Mouse (Mus musculus) c-Kit-positive CD71-positive TER-119-negative erythroid progenitor cells, embryonic 14.5 days (primary cell): ENCODE results near the gene Nmnat2.

Source experiments
- DNase-seq: peaks from one replicate; pipeline ENCODE4 v3.0.0-alpha.2; 2013; ENCODE audit warnings: low read depth

Gene Nmnat2

GRCm38 (mm10) chr1:153125287-153126275, 170.8 kb downstream of the Nmnat2 start:
- DNase-seq = no peak

GRCm38 (mm10) chr1:153126491-153127381, 171.9 kb downstream of the Nmnat2 start:
- DNase-seq = no peak

- no peak for DNase-seq
Measured at GRCm38 (mm10) chr1:153127622-153128021, 172.8 kb downstream of the Nmnat2 start.

GRCm38 (mm10) chr1:153128780-153129179, 174.0 kb downstream of the Nmnat2 start:
- DNase-seq = no peak

- DNase-seq = no peak
Measured at GRCm38 (mm10) chr1:153129992-153130713, 175.4 kb downstream of the Nmnat2 start.

- DNase-seq = no peak
Measured at GRCm38 (mm10) chr1:153133865-153134781, 179.3 kb downstream of the Nmnat2 start.

GRCm38 (mm10) chr1:153136647-153137046, 181.9 kb downstream of the Nmnat2 start:
- no peak for DNase-seq

GRCm38 (mm10) chr1:153138486-153138885, 183.7 kb downstream of the Nmnat2 start:
- no peak for DNase-seq

GRCm38 (mm10) chr1:153139635-153140034, 184.8 kb downstream of the Nmnat2 start:
- DNase-seq = no peak

- DNase-seq = no peak
Measured at GRCm38 (mm10) chr1:153140265-153140664, 185.5 kb downstream of the Nmnat2 start.

GRCm38 (mm10) chr1:153140747-153141228, 186.0 kb downstream of the Nmnat2 start:
- DNase-seq = no peak

GRCm38 (mm10) chr1:153144021-153144420, 189.2 kb downstream of the Nmnat2 start:
- no peak for DNase-seq

- no peak for DNase-seq
Measured at GRCm38 (mm10) chr1:153145791-153146190, 191.0 kb downstream of the Nmnat2 start.

GRCm38 (mm10) chr1:153152594-153152993, 197.8 kb downstream of the Nmnat2 start:
- no peak for DNase-seq

- no peak for DNase-seq
Measured at GRCm38 (mm10) chr1:153153619-153154137, 198.9 kb downstream of the Nmnat2 start.

- no peak for DNase-seq
Measured at GRCm38 (mm10) chr1:153155364-153155763, 200.6 kb downstream of the Nmnat2 start.

GRCm38 (mm10) chr1:153157021-153157623, 202.3 kb downstream of the Nmnat2 start:
- DNase-seq = no peak

GRCm38 (mm10) chr1:153159137-153159536, 204.3 kb downstream of the Nmnat2 start:
- DNase-seq = no peak

- no peak for DNase-seq
Measured at GRCm38 (mm10) chr1:153163831-153164230, 209.0 kb downstream of the Nmnat2 start.

GRCm38 (mm10) chr1:153168293-153168692, 213.5 kb downstream of the Nmnat2 start:
- DNase-seq = no peak
